Mouse (Mus musculus): ENCODE measurements around the gene Gm10309.

GRCm38 (mm10) chr17:86493891-86494420 lies 11.1 kb downstream of the Gm10309 start:
- no peak for TF ChIP-seq CTCF (IDR thresholded peaks at IDR 0.05; ENCODE audit: control insufficient read depth, insufficient read depth, insufficient replicate concordance, low read depth, low read length)
- no peak for TF ChIP-seq POLR2A (IDR thresholded peaks at IDR 0.05; ENCODE audit: control insufficient read depth, low read depth, low read length)

Measured in testis, adult 2 months (tissue).